Mouse (Mus musculus): ENCODE measurements around the gene Amfr. TPM values are rescaled to one million over a fixed set of nuclear protein-coding genes. Genes with fewer than 3 reads are reported as not detected.
A peak's percentile ranks its signal among the peaks of the same experiment; 100 is the strongest.

Amfr gene
- polyA plus RNA-seq, 1 experiment from 2014 or later, result 57.7 TPM

GRCm38 (mm10) chr8:93974602-93975186 is 37.9 kb downstream of the Amfr start:
- Histone ChIP-seq H3K4me1 (ENCODE audit: control insufficient read depth, insufficient read depth, low read length) (no peaks in the 10 kb centered on the region; the same call in 1 of the 2 replicates), H3K27ac (replicated peaks; ENCODE audit: low read depth, low read length) (no peak overlapping the region), H3K4me2 (ENCODE audit: low read depth, low read length) (no peak overlapping the region), H3K9ac (ENCODE audit: low read depth, low read length) (no peak overlapping the region), H3K9me3 (ENCODE audit: control insufficient read depth, low read length) (no peaks in the 10 kb centered on the region), H3K4me3 (ENCODE audit: low read depth, low read length) (no peak overlapping the region), H3K27me3 (replicated peaks; ENCODE audit: control insufficient read depth, insufficient read depth, low read length) (no peaks in the 10 kb centered on the region), H3K36me3 (ENCODE audit: control insufficient read depth, insufficient read depth, low read length) (peaks cover 92% of the 10 kb centered on the region)
- no peak for DNase-seq (ENCODE audit: low spot score)
- 82% methylated on average over 11 of the region's 11 CpGs for WGBS
- ATAC-seq (ENCODE audit: low read depth), result no peak

GRCm38 (mm10) chr8:93973831-93974375 is 38.7 kb downstream of the Amfr start:
- H3K36me3 ChIP-seq (ENCODE audit: control insufficient read depth, insufficient read depth, low read length), result peaks cover 85% of the 10 kb centered on the region
- no peaks in the 10 kb centered on the region; the same call in 1 of the 2 replicates for H3K4me1 ChIP-seq (ENCODE audit: control insufficient read depth, insufficient read depth, low read length)
- no peak for DNase-seq (ENCODE audit: low spot score)
- no peaks in the 10 kb centered on the region for H3K27me3 ChIP-seq (replicated peaks; ENCODE audit: control insufficient read depth, insufficient read depth, low read length)
- ATAC-seq (ENCODE audit: low read depth), result no peak
- no peak overlapping the region for H3K4me3 ChIP-seq (ENCODE audit: low read depth, low read length)
- no peak overlapping the region for H3K4me2 ChIP-seq (ENCODE audit: low read depth, low read length)
- H3K9me3 ChIP-seq (ENCODE audit: control insufficient read depth, low read length), result no peaks in the 10 kb centered on the region
- WGBS, result 92% methylated on average over 13 of the region's 13 CpGs
- no peak overlapping the region for H3K27ac ChIP-seq (replicated peaks; ENCODE audit: low read depth, low read length)
- H3K9ac ChIP-seq (ENCODE audit: low read depth, low read length), result no peak overlapping the region

GRCm38 (mm10) chr8:93972971-93973734 is 39.5 kb downstream of the Amfr start:
- peaks cover 77% of the 10 kb centered on the region for H3K36me3 ChIP-seq (ENCODE audit: control insufficient read depth, insufficient read depth, low read length)

GRCm38 (mm10) chr8:93972211-93972610 is 40.4 kb downstream of the Amfr start:
- Histone ChIP-seq H3K4me2 (ENCODE audit: low read depth, low read length) (no peak overlapping the region), H3K9me3 (ENCODE audit: control insufficient read depth, low read length) (no peaks in the 10 kb centered on the region), H3K4me1 (ENCODE audit: control insufficient read depth, insufficient read depth, low read length) (no peaks in the 10 kb centered on the region; the same call in 1 of the 2 replicates), H3K27me3 (replicated peaks; ENCODE audit: control insufficient read depth, insufficient read depth, low read length) (no peaks in the 10 kb centered on the region), H3K9ac (ENCODE audit: low read depth, low read length) (no peak overlapping the region), H3K36me3 (ENCODE audit: control insufficient read depth, insufficient read depth, low read length) (peaks cover 68% of the 10 kb centered on the region), H3K4me3 (ENCODE audit: low read depth, low read length) (no peak overlapping the region), H3K27ac (replicated peaks; ENCODE audit: low read depth, low read length) (no peak overlapping the region)
- no peak for ATAC-seq (ENCODE audit: low read depth)
- DNase-seq (ENCODE audit: low spot score), result peak; percentile 14
- WGBS, result 75% methylated on average over 5 of the region's 5 CpGs

More at GRCm38 (mm10) chr8:93972971-93973734, 39.5 kb downstream of the Amfr start:
- H3K9ac ChIP-seq (ENCODE audit: low read depth, low read length), result no peak overlapping the region
- H3K4me2 ChIP-seq (ENCODE audit: low read depth, low read length), result no peak overlapping the region
- no peak overlapping the region for H3K4me3 ChIP-seq (ENCODE audit: low read depth, low read length)
- no peaks in the 10 kb centered on the region for H3K27me3 ChIP-seq (replicated peaks; ENCODE audit: control insufficient read depth, insufficient read depth, low read length)
- WGBS, result 77% methylated on average over 14 of the region's 14 CpGs
- ATAC-seq (ENCODE audit: low read depth) (peak; percentile 41; the same call in 1 of the 2 replicates), DNase-seq (ENCODE audit: low spot score) (peak; percentile 37)
- no peak overlapping the region for H3K27ac ChIP-seq (replicated peaks; ENCODE audit: low read depth, low read length)
- H3K4me1 ChIP-seq (ENCODE audit: control insufficient read depth, insufficient read depth, low read length), result no peaks in the 10 kb centered on the region; the same call in 1 of the 2 replicates
- H3K9me3 ChIP-seq (ENCODE audit: control insufficient read depth, low read length), result no peaks in the 10 kb centered on the region

GRCm38 (mm10) chr8:93971451-93971850 is 41.2 kb downstream of the Amfr start:
- H3K27me3 ChIP-seq (replicated peaks; ENCODE audit: control insufficient read depth, insufficient read depth, low read length), result no peaks in the 10 kb centered on the region
- ATAC-seq (ENCODE audit: low read depth), result no peak
- H3K4me3 ChIP-seq (ENCODE audit: low read depth, low read length), result no peak overlapping the region
- no peak overlapping the region for H3K9ac ChIP-seq (ENCODE audit: low read depth, low read length)
- H3K4me1 ChIP-seq (ENCODE audit: control insufficient read depth, insufficient read depth, low read length), result no peaks in the 10 kb centered on the region; the same call in 1 of the 2 replicates
- H3K27ac ChIP-seq (replicated peaks; ENCODE audit: low read depth, low read length), result no peak overlapping the region
- no peaks in the 10 kb centered on the region for H3K9me3 ChIP-seq (ENCODE audit: control insufficient read depth, low read length)
- no peak for DNase-seq (ENCODE audit: low spot score)
- H3K36me3 ChIP-seq (ENCODE audit: control insufficient read depth, insufficient read depth, low read length), result peaks cover 62% of the 10 kb centered on the region
- WGBS, result 91% methylated on average over 10 of the region's 10 CpGs
- H3K4me2 ChIP-seq (ENCODE audit: low read depth, low read length), result no peak overlapping the region

GRCm38 (mm10) chr8:93969626-93970340 is 42.9 kb downstream of the Amfr start:
- no peak overlapping the region for H3K9ac ChIP-seq (ENCODE audit: low read depth, low read length)
- H3K4me1 ChIP-seq (ENCODE audit: control insufficient read depth, insufficient read depth, low read length), result no peaks in the 10 kb centered on the region; the same call in 1 of the 2 replicates
- H3K27me3 ChIP-seq (replicated peaks; ENCODE audit: control insufficient read depth, insufficient read depth, low read length), result no peaks in the 10 kb centered on the region
- H3K4me2 ChIP-seq (ENCODE audit: low read depth, low read length), result no peak overlapping the region
- no peak for DNase-seq (ENCODE audit: low spot score)
- no peak overlapping the region for H3K4me3 ChIP-seq (ENCODE audit: low read depth, low read length)
- no peak for ATAC-seq (ENCODE audit: low read depth)
- no peaks in the 10 kb centered on the region for H3K9me3 ChIP-seq (ENCODE audit: control insufficient read depth, low read length)
- 45% methylated on average over 7 of the region's 7 CpGs for WGBS
- H3K36me3 ChIP-seq (ENCODE audit: control insufficient read depth, insufficient read depth, low read length), result peaks cover 45% of the 10 kb centered on the region
- H3K27ac ChIP-seq (replicated peaks; ENCODE audit: low read depth, low read length), result no peak overlapping the region

GRCm38 (mm10) chr8:93968293-93968692 is 44.3 kb downstream of the Amfr start:
- Histone ChIP-seq H3K9ac (ENCODE audit: low read depth, low read length) (no peak overlapping the region), H3K27ac (replicated peaks; ENCODE audit: low read depth, low read length) (no peak overlapping the region; the same call in 1 of the 2 replicates), H3K4me1 (ENCODE audit: control insufficient read depth, insufficient read depth, low read length) (no peaks in the 10 kb centered on the region; the same call in 1 of the 2 replicates), H3K4me3 (ENCODE audit: low read depth, low read length) (no peak overlapping the region), H3K9me3 (ENCODE audit: control insufficient read depth, low read length) (no peaks in the 10 kb centered on the region), H3K36me3 (ENCODE audit: control insufficient read depth, insufficient read depth, low read length) (peaks cover 30% of the 10 kb centered on the region), H3K4me2 (ENCODE audit: low read depth, low read length) (no peak overlapping the region), H3K27me3 (replicated peaks; ENCODE audit: control insufficient read depth, insufficient read depth, low read length) (no peaks in the 10 kb centered on the region)
- DNase-seq (ENCODE audit: low spot score) (peak; percentile 4), ATAC-seq (ENCODE audit: low read depth) (no peak)
- WGBS, result 59% methylated on average over 6 of the region's 6 CpGs

GRCm38 (mm10) chr8:93960909-93961308 is 51.7 kb downstream of the Amfr start:
- DNase-seq (ENCODE audit: low spot score) (no peak), ATAC-seq (ENCODE audit: low read depth) (no peak)
- Histone ChIP-seq H3K4me2 (ENCODE audit: low read depth, low read length) (no peak overlapping the region), H3K9ac (ENCODE audit: low read depth, low read length) (no peak overlapping the region), H3K27me3 (replicated peaks; ENCODE audit: control insufficient read depth, insufficient read depth, low read length) (no peaks in the 10 kb centered on the region), H3K4me3 (ENCODE audit: low read depth, low read length) (no peak overlapping the region), H3K9me3 (ENCODE audit: control insufficient read depth, low read length) (no peaks in the 10 kb centered on the region), H3K4me1 (ENCODE audit: control insufficient read depth, insufficient read depth, low read length) (no peaks in the 10 kb centered on the region), H3K27ac (replicated peaks; ENCODE audit: low read depth, low read length) (no peak overlapping the region), H3K36me3 (ENCODE audit: control insufficient read depth, insufficient read depth, low read length) (no peaks in the 10 kb centered on the region)
- WGBS, result 83% methylated on average over 6 of the region's 6 CpGs
